In genomic region chr13:68444309-68444708, GRCm38 (mm10) we compare ENCODE assay signal across 6 mouse cellular contexts.
A peak's percentile ranks its signal among the peaks of the same experiment; 100 is the strongest.
DNase-seq lines count a peak whose midpoint lies in the region.

No protein-coding gene starts in this region.

- peak; percentile 12 to 38 for DNase-seq in adrenal gland, adult (ENCODE audit: inconsistent age in 2 of 2, low spot score in 1 of 2)
- DNase-seq in heart, adult 11 months: peak; percentile 95
- DNase-seq in kidney, adult 18-20 months: peak; percentile 5
- DNase-seq in lung, postnatal 10 days: peak; percentile 5
- DNase-seq in ovary, postnatal 36 days (ENCODE audit: low spot score): peak; percentile 10
- peak; percentile 5 for DNase-seq in thymus, postnatal 36 days

Comparison
In these comparisons a context has a peak if more than half of its experiments do, and no peak if none do; other contexts are left out.
1. Peak in every context shown above with its lines: DNase-seq.
2. DNase-seq: peak in every context shown above with its lines; median percentile 95 in heart, adult 11 months; 25 in adrenal gland, adult; 10 in ovary, postnatal 36 days; 5 in kidney, adult 18-20 months; 5 in lung, postnatal 10 days; 5 in thymus, postnatal 36 days.